Mouse (Mus musculus) lung, embryonic 16.5 days (tissue): ENCODE measurements around the gene Nwd1. TPM values are rescaled to one million over a fixed set of nuclear protein-coding genes. Genes with fewer than 3 reads are reported as not detected.

Experiments
- microRNA-seq: library from miRNA; unstranded; fragments of <30 nt; microRNA quantifications from one replicate; pipeline ENCODE4, GENCODE M21; 2016
- polyA plus RNA-seq: library from polyadenylated mRNA; unstranded; fragments of >200 nt; fragmentation: Nextera tagmentation; extraction: Ambion mirVana; gene quantifications from 2 replicates; pipeline ENCODE4 v1.2.1, GENCODE M21; 2015

The Nwd1 gene
- polyA plus RNA-seq, 1 experiment from 2014 or later = 0.23 TPM

Small RNA genes within 50 kb of the gene (microRNA-seq; reads per million reads assigned to microRNA genes)
- not detected for gene Gm26237

Other genes with a start within 250 kb of the Nwd1 start
- gene Eps15l1, start 225.3 kb upstream of the Nwd1 start, polyA plus RNA-seq = 52.6 and 53.1 TPM in 2 replicates
- gene Calr3, start 202.8 kb upstream of the Nwd1 start, polyA plus RNA-seq = 1.8 and 2.1 TPM in 2 replicates
- gene 1700030K09Rik, start 202.8 kb upstream of the Nwd1 start, polyA plus RNA-seq = 16.9 and 17.3 TPM in 2 replicates
- gene Cherp, start 171.5 kb upstream of the Nwd1 start, polyA plus RNA-seq = 55.8 and 68.3 TPM in 2 replicates
- gene Slc35e1, start 154.1 kb upstream of the Nwd1 start, polyA plus RNA-seq = 7.5 and 7.6 TPM in 2 replicates
- gene Med26, start 98.4 kb upstream of the Nwd1 start, polyA plus RNA-seq = 15.6 and 16.2 TPM in 2 replicates
- gene Smim7, start 75.6 kb upstream of the Nwd1 start, polyA plus RNA-seq = 112 and 120 TPM in 2 replicates
- gene Tmem38a, start 74.7 kb upstream of the Nwd1 start, polyA plus RNA-seq = 19.6 and 19.8 TPM in 2 replicates
- gene Sin3b, start 76.6 kb downstream of the Nwd1 start, polyA plus RNA-seq = 149 and 158 TPM in 2 replicates
- gene F2rl3, start 115.2 kb downstream of the Nwd1 start, polyA plus RNA-seq = 3.0 and 3.6 TPM in 2 replicates